Mouse (Mus musculus) limb, embryonic 15.5 days (tissue): ENCODE measurements around the gene Tas2r119. TPM values are rescaled to one million over a fixed set of nuclear protein-coding genes. Genes with fewer than 3 reads are reported as not detected.

Experiments
- ATAC-seq: fragments of 200-750 bp; cut with Nextera tagmentation; 2 replicates; pipeline ENCODE4 v1.8.0; 2017; ENCODE audit warnings: low read depth, moderate TSS enrichment; ENCODE audit not compliant: insufficient number of reproducible peaks, low FRiP score, low TSS enrichment
- H3K27ac ChIP-seq: fragments of 300-500 bp; sonication (generic); 2 replicates; pipeline ENCODE4 v1.5.1; 2015; ENCODE audit warnings: moderate library complexity, mild to moderate bottlenecking, inconsistent platforms
- H3K27me3 ChIP-seq: fragments of 300-500 bp; sonication (generic); 2 replicates; pipeline ENCODE4 v1.6.1; 2015; ENCODE audit warnings: inconsistent platforms
- H3K36me3 ChIP-seq: fragments of 300-500 bp; sonication (generic); 2 replicates; pipeline ENCODE4 v1.6.1; 2015; ENCODE audit warnings: inconsistent platforms
- H3K4me1 ChIP-seq: fragments of 300-500 bp; sonication (generic); 2 replicates; pipeline ENCODE4 v1.6.1; 2015; ENCODE audit warnings: inconsistent platforms
- H3K4me2 ChIP-seq: fragments of 300-500 bp; sonication (generic); 2 replicates; pipeline ENCODE4 v1.6.1; 2015; ENCODE audit warnings: mild to moderate bottlenecking, inconsistent platforms
- H3K4me3 ChIP-seq: fragments of 300-500 bp; sonication (generic); 2 replicates; pipeline ENCODE4 v1.5.1; 2015; ENCODE audit warnings: mild to moderate bottlenecking, inconsistent platforms
- H3K9ac ChIP-seq: fragments of 300-500 bp; sonication (generic); 2 replicates; pipeline ENCODE4 v1.6.1; 2015; ENCODE audit warnings: inconsistent platforms
- H3K9me3 ChIP-seq: fragments of 300-500 bp; sonication (generic); 2 replicates; pipeline ENCODE4 v1.6.1; 2016; ENCODE audit warnings: inconsistent platforms
- WGBS: fragments of 180-500 bp; shearing (Covaris S2); methylation state at CpG from one replicate; pipeline ENCODE4 v1.1.7; 2015; 5-methylcytosine and 5-hydroxymethylcytosine counted together
- polyA plus RNA-seq: library from polyadenylated mRNA; unstranded; fragments of >200 nt; fragmentation: Nextera tagmentation; extraction: Ambion mirVana; gene quantifications from 2 replicates; pipeline ENCODE4 v1.2.1, GENCODE M21; 2015

Tas2r119 gene
- polyA plus RNA-seq, 1 experiment from 2014 or later = 0.29 TPM

DNA sequence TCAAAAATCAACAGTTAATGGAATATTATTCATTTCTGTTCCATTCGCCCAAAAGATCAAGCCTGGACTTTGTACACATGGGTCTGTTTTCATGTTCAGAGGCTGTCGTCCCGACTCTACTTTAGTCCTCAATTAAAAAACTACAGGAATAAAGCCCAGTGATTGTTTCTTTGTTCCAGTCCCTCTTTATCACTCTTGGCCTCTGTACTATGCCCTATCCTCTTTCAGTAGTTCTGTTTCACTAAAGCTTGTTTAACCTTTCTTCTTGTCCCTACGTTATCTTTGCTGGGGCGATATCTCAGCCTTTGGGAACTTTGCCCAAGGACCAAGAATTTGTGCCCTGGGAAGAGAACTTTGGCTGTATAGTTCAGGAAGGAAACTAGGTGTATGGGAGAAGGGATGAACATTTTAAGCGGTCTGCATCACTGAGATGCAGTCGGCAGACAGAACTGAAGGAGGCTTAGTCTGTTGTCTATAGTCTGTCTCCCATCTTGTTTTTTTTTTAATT is 49.9 kb downstream of the Tas2r119 start:
- no peak for ATAC-seq

More for the DNA sequence above, 49.9 kb downstream of the Tas2r119 start:
- WGBS = 87% methylated on average over 7 of the region's 7 CpGs
- no peak overlapping the region for H3K4me2 ChIP-seq
- H3K4me3 ChIP-seq = no peak overlapping the region
- H3K4me1 ChIP-seq = no peaks in the 10 kb centered on the region
- H3K27me3 ChIP-seq = no peaks in the 10 kb centered on the region
- no peaks in the 10 kb centered on the region for H3K36me3 ChIP-seq
- no peak overlapping the region for H3K27ac ChIP-seq
- H3K9ac ChIP-seq = no peak overlapping the region
- H3K9me3 ChIP-seq = no peaks in the 10 kb centered on the region

Other genes starting within 250 kb of the Tas2r119 start
- gene Sema5a, start 67.5 kb downstream of the Tas2r119 start, polyA plus RNA-seq = 26.3 and 26.8 TPM in 2 replicates